Mouse (Mus musculus): ENCODE results near the gene Myl4.

The Myl4 gene

GRCm38 (mm10) chr11:104631306-104631705, 80.8 kb downstream of the Myl4 start:
- no peak for DNase-seq (ENCODE audit: low spot score in 2 of 2)

- no peak for DNase-seq (ENCODE audit: low spot score in 2 of 2)
Observed at GRCm38 (mm10) chr11:104637010-104637409, 86.5 kb downstream of the Myl4 start.

- DNase-seq (ENCODE audit: low spot score in 2 of 2), result no peak
Observed at GRCm38 (mm10) chr11:104638006-104638405, 87.5 kb downstream of the Myl4 start.

- no peak for DNase-seq (ENCODE audit: low spot score in 2 of 2)
Observed at GRCm38 (mm10) chr11:104638906-104639305, 88.4 kb downstream of the Myl4 start.

GRCm38 (mm10) chr11:104639634-104640033, 89.2 kb downstream of the Myl4 start:
- DNase-seq (ENCODE audit: low spot score in 2 of 2), result no peak

- DNase-seq (ENCODE audit: low spot score in 2 of 2), result no peak
Observed at GRCm38 (mm10) chr11:104640894-104641293, 90.4 kb downstream of the Myl4 start.

- no peak for DNase-seq (ENCODE audit: low spot score in 2 of 2)
Observed at GRCm38 (mm10) chr11:104643236-104643635, 92.8 kb downstream of the Myl4 start.
